Mouse (Mus musculus) small intestine, adult 2 months (tissue): Measurements from ENCODE around the gene Plxdc2. TPM values are rescaled to one million over a fixed set of nuclear protein-coding genes. Genes with fewer than 3 reads are reported as not detected.

ENCODE experiments used
- H3K27ac ChIP-seq: fragments of 200-500 bp; 2 replicates; pipeline ENCODE4 v1.5.1; 2012; ENCODE audit warnings: low read depth, low read length, control low read depth, inconsistent platforms; ENCODE audit not compliant: insufficient read depth
- H3K27me3 ChIP-seq: fragments of 200-500 bp; 2 replicates; pipeline ENCODE4 v1.6.1; 2012; ENCODE audit warnings: mild to moderate bottlenecking, moderate library complexity, low read length, inconsistent platforms; ENCODE audit not compliant: control insufficient read depth, insufficient read depth
- H3K36me3 ChIP-seq: fragments of 200-500 bp; 2 replicates; pipeline ENCODE4 v1.6.1; 2012; ENCODE audit warnings: mild to moderate bottlenecking, low read length, control low read depth, inconsistent platforms; ENCODE audit not compliant: control insufficient read depth, insufficient read depth
- H3K4me1 ChIP-seq: fragments of 200-500 bp; 2 replicates; pipeline ENCODE4 v1.6.1; 2012; ENCODE audit warnings: low read length, inconsistent platforms, mixed read lengths; ENCODE audit not compliant: control insufficient read depth, insufficient read depth, insufficient read length
- H3K4me3 ChIP-seq: fragments of 200-500 bp; 2 replicates; pipeline ENCODE4 v1.5.1; 2012; ENCODE audit warnings: low read depth, mild to moderate bottlenecking, control low read depth, inconsistent platforms, low read length, moderate library complexity
- CTCF ChIP-seq: fragments of 200-500 bp; IDR thresholded peaks from 2 replicates; pipeline ENCODE4 v1.5.1; 2012; ENCODE audit warnings: low read depth, mild to moderate bottlenecking, control low read depth, inconsistent platforms, low read length, moderate library complexity, mixed read lengths; ENCODE audit not compliant: insufficient replicate concordance, insufficient read length; ENCODE audit errors: extremely low read depth
- POLR2A ChIP-seq: fragments of 200-500 bp; IDR thresholded peaks from 2 replicates; pipeline ENCODE4 v1.6.1; 2012; ENCODE audit warnings: low read depth, mild to moderate bottlenecking, control low read depth, inconsistent platforms, low read length, moderate library complexity
- WGBS: fragments of 180-500 bp; shearing (Covaris S2); methylation state at CpG from one replicate; pipeline ENCODE4 v1.1.7; 2018; 5-methylcytosine and 5-hydroxymethylcytosine counted together
- polyA plus RNA-seq: library from polyadenylated mRNA; depleted of rRNA; stranded (reverse); fragments of >200 nt; gene quantifications from 2 replicates; pipeline ENCODE4 v1.2.3, GENCODE M21; 2012

Plxdc2 gene
- polyA plus RNA-seq, 1 experiment, result 0.81 TPM

GRCm38 (mm10) chr2:16459490-16459889 lies 103.4 kb downstream of the Plxdc2 start:
- 64% methylated on average over 1 of the region's 1 CpGs for WGBS
- Histone ChIP-seq H3K27ac (no peak overlapping the region), H3K4me3 (no peak overlapping the region), H3K4me1 (no peaks in the 10 kb centered on the region), H3K36me3 (no peaks in the 10 kb centered on the region), H3K27me3 (no peaks in the 10 kb centered on the region)
- no peak for TF ChIP-seq CTCF
- TF ChIP-seq POLR2A, result no peak

- no peaks in the 10 kb centered on the region for H3K36me3 ChIP-seq
- no peaks in the 10 kb centered on the region for H3K4me1 ChIP-seq
- no peaks in the 10 kb centered on the region for H3K27me3 ChIP-seq
- 58% methylated on average over 3 of the region's 3 CpGs for WGBS
- H3K27ac ChIP-seq, result no peak overlapping the region
- TF ChIP-seq POLR2A (no peak), CTCF (no peak)
- no peak overlapping the region for H3K4me3 ChIP-seq
Measured at GRCm38 (mm10) chr2:16470099-16470498, 114.0 kb downstream of the Plxdc2 start.

- Histone ChIP-seq H3K27ac (no peak overlapping the region), H3K36me3 (no peaks in the 10 kb centered on the region), H3K27me3 (no peaks in the 10 kb centered on the region), H3K4me1 (no peaks in the 10 kb centered on the region), H3K4me3 (no peak overlapping the region)
- 95% methylated on average over 2 of the region's 2 CpGs for WGBS
- TF ChIP-seq CTCF (no peak), POLR2A (no peak)
Measured at GRCm38 (mm10) chr2:16483943-16484342, 127.8 kb downstream of the Plxdc2 start.

- Histone ChIP-seq H3K4me3 (no peak overlapping the region), H3K4me1 (no peaks in the 10 kb centered on the region), H3K27me3 (no peaks in the 10 kb centered on the region), H3K36me3 (no peaks in the 10 kb centered on the region), H3K27ac (no peak overlapping the region)
- TF ChIP-seq CTCF (no peak), POLR2A (no peak)
- 88% methylated on average over 3 of the region's 3 CpGs for WGBS
Measured at GRCm38 (mm10) chr2:16485970-16486369, 129.9 kb downstream of the Plxdc2 start.

GRCm38 (mm10) chr2:16491242-16491641 lies 135.1 kb downstream of the Plxdc2 start:
- 53% methylated on average over 3 of the region's 3 CpGs for WGBS
- no peak for TF ChIP-seq CTCF
- TF ChIP-seq POLR2A, result no peak

GRCm38 (mm10) chr2:16502843-16503242 lies 146.7 kb downstream of the Plxdc2 start:
- Histone ChIP-seq H3K27ac (no peak overlapping the region), H3K4me1 (no peaks in the 10 kb centered on the region), H3K4me3 (no peak overlapping the region), H3K27me3 (no peaks in the 10 kb centered on the region), H3K36me3 (no peaks in the 10 kb centered on the region)
- TF ChIP-seq POLR2A, result no peak
- WGBS, result 68% methylated on average over 1 of the region's 1 CpGs

More at GRCm38 (mm10) chr2:16491242-16491641, 135.1 kb downstream of the Plxdc2 start:
- Histone ChIP-seq H3K27me3 (no peaks in the 10 kb centered on the region), H3K4me1 (no peaks in the 10 kb centered on the region), H3K4me3 (no peak overlapping the region), H3K27ac (no peak overlapping the region), H3K36me3 (no peaks in the 10 kb centered on the region)

GRCm38 (mm10) chr2:16507540-16508230 lies 151.6 kb downstream of the Plxdc2 start:
- TF ChIP-seq POLR2A (no peak), CTCF (no peak)

More at GRCm38 (mm10) chr2:16507540-16508230, 151.6 kb downstream of the Plxdc2 start:
- H3K4me1 ChIP-seq, result no peaks in the 10 kb centered on the region
- WGBS, result 74% methylated on average over 3 of the region's 3 CpGs
- no peaks in the 10 kb centered on the region for H3K27me3 ChIP-seq
- H3K27ac ChIP-seq, result no peak overlapping the region
- H3K36me3 ChIP-seq, result no peaks in the 10 kb centered on the region
- H3K4me3 ChIP-seq, result no peak overlapping the region
